Mouse (Mus musculus) E14TG2a.4 (cell line): ENCODE measurements around the gene Tent5c.

Experiments
- H3K27me3 ChIP-seq: 2 replicates; pipeline ENCODE4 v1.6.1; 2014; ENCODE audit warnings: low read length, control low read depth; ENCODE audit not compliant: insufficient read depth
- H3K36me3 ChIP-seq: 2 replicates; pipeline ENCODE4 v1.6.1; 2014; ENCODE audit warnings: low read length, control low read depth; ENCODE audit not compliant: insufficient read depth
- H3K4me1 ChIP-seq: replicated peaks from 2 replicates; pipeline ENCODE4 v1.6.1; 2014; ENCODE audit warnings: low read depth, low read length, control low read depth
- H3K4me3 ChIP-seq: replicated peaks from 2 replicates; pipeline ENCODE4 v1.5.1; 2014; ENCODE audit warnings: mild to moderate bottlenecking, low read length
- H3K9me3 ChIP-seq: 2 replicates; pipeline ENCODE4 v1.6.1; 2014; ENCODE audit warnings: low read length, control low read depth
- CTCF ChIP-seq: conservative IDR thresholded peaks from 2 replicates; pipeline ENCODE4 v1.5.1; 2014; ENCODE audit warnings: low read length
- NANOG ChIP-seq: IDR thresholded peaks from 2 replicates; pipeline ENCODE4 v1.6.1; 2014; ENCODE audit warnings: borderline replicate concordance, low read length, mixed read lengths
- POU5F1 ChIP-seq: IDR thresholded peaks from 2 replicates; pipeline ENCODE4 v1.6.1; 2014; ENCODE audit warnings: low read length, borderline replicate concordance

Gene Tent5c

DNA sequence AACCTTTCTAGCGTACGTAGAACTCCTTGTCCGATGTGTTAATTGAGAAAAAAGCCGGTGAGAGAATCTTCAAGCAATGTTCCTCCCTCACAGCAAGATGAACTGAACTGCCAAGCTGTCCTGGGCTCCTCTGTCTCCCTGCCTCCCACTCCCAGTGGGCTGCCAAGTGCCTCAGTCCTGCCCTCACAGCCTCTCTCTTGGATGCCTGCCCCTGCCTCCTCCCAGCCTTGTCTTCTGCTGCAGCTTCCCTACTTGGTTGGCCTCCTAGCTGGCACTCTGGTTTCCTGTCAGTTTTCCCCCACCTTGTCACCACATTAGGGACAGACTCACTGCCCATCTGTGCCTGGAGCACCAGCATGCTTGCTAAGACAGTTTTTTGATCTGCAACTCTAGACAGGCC, 86.5 kb downstream of the Tent5c start:
- TF ChIP-seq POU5F1 (no peak), NANOG (no peak), CTCF (no peak)
- Histone ChIP-seq H3K27me3 (no peaks in the 10 kb centered on the region), H3K36me3 (no peaks in the 10 kb centered on the region), H3K4me3 (no peak overlapping the region), H3K4me1 (no peaks in the 10 kb centered on the region), H3K9me3 (no peaks in the 10 kb centered on the region)
